Mouse (Mus musculus): Measurements from ENCODE around the gene Pde6c. TPM values are rescaled to one million over a fixed set of nuclear protein-coding genes. Genes with fewer than 3 reads are reported as not detected.

The Pde6c gene
- polyA plus RNA-seq, 1 experiment from 2014 or later, result 0.21 TPM

DNA sequence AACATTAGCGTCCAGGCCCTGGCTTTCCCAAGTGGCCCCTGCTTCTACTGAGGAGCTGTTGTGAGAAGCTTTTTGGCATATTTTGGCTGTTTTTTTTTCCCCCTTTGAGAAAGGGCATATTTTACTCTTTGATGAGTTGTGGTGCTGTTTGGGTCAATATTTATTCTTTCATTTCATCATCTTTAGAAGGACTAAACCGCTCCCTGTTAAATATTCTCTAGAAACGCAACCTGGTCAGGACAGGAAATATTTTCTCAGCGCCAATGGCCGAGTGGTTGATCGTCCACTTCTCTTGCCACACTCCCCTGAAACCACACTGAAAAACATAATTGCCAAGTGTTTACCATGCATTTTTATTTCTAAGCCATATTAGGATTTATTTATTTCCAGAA is 7.4 kb upstream of the Pde6c start, which contains the start of gene Rbp4:
Gene Rbp4 (minus strand): TSS at position 63 of the 392 bp plus-strand sequence.
- peak within 1 kb of the TSS; percentile 79 for H3K4me2 ChIP-seq (ENCODE audit: low read length)
- DNase-seq (no peak), ATAC-seq (ENCODE audit: low FRiP score, low TSS enrichment) (no peak)
- H3K9ac ChIP-seq (replicated peaks; ENCODE audit: low read length), result peak within 1 kb of the TSS; percentile 54
- no peaks in the 10 kb centered on the region for H3K36me3 ChIP-seq (ENCODE audit: control insufficient read depth, insufficient read depth, low read length)
- no peaks in the 10 kb centered on the region for H3K9me3 ChIP-seq (ENCODE audit: control insufficient read depth, low read length)
- no peak within 1 kb of the TSS for H3K27ac ChIP-seq (replicated peaks; ENCODE audit: low read depth, low read length)
- WGBS, result 69% methylated on average over 6 of the region's 6 CpGs
- no peaks in the 10 kb centered on the region for H3K4me1 ChIP-seq (ENCODE audit: control insufficient read depth, insufficient read depth, low read length)
- peaks cover 14% of the 10 kb centered on the region for H3K27me3 ChIP-seq (ENCODE audit: control insufficient read depth, insufficient read depth, low read length)
- peak within 1 kb of the TSS; percentile 53 for H3K4me3 ChIP-seq (replicated peaks; ENCODE audit: low read depth, low read length)

DNA sequence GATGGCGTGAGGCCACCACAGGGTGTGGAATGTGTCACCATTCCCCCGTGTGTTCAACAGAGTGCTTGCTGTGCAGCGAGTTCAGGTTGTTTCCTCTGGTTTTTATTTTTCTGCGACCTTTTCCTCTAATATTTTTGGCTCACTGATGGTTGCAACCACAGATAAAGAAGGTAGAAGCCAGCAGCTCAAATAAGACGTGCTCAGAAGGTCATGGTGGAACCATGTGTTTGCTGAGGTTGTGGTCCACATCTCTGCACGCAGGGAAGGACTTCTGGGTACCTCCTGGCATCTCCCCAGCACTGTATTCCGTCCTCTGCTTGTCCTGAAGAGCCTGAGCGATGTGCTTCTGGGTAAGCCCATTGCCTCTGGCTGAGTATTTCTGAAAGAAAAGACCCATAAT is 5.9 kb upstream of the Pde6c start:
- H3K9me3 ChIP-seq (ENCODE audit: control insufficient read depth, low read length), result no peaks in the 10 kb centered on the region
- DNase-seq (no peak), ATAC-seq (ENCODE audit: low FRiP score, low TSS enrichment) (no peak)
- peaks cover 14% of the 10 kb centered on the region for H3K27me3 ChIP-seq (ENCODE audit: control insufficient read depth, insufficient read depth, low read length)
- H3K4me1 ChIP-seq (ENCODE audit: control insufficient read depth, insufficient read depth, low read length), result no peaks in the 10 kb centered on the region
- 80% methylated on average over 8 of the region's 8 CpGs for WGBS
- H3K27ac ChIP-seq (replicated peaks; ENCODE audit: low read depth, low read length), result no peak overlapping the region
- H3K4me3 ChIP-seq (replicated peaks; ENCODE audit: low read depth, low read length), result no peak overlapping the region
- no peak overlapping the region for H3K4me2 ChIP-seq (ENCODE audit: low read length)
- H3K9ac ChIP-seq (replicated peaks; ENCODE audit: low read length), result no peak overlapping the region
- no peaks in the 10 kb centered on the region for H3K36me3 ChIP-seq (ENCODE audit: control insufficient read depth, insufficient read depth, low read length)

DNA sequence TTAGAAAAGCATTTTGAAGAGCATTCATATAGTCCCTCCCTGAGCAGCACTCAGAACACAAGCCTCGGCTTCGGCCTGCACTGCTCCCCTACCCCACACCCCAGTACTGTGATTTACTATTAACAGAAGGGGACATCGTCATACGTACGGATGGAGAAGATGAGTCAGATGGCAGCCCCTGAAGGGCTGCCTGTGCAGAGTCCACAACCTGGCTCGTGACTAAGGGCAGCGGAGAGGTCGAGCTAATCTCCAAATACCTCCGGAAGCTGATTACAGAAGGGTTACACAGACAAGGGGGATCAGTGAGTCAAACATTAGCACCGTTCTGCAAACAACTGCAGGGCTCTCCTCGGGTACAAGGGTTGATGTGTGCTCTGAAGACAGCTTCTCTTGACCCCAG is 1.4 kb downstream of the Pde6c start:
- no peaks in the 10 kb centered on the region for H3K9me3 ChIP-seq (ENCODE audit: control insufficient read depth, low read length)
- ATAC-seq (ENCODE audit: low FRiP score, low TSS enrichment), result no peak

DNA sequence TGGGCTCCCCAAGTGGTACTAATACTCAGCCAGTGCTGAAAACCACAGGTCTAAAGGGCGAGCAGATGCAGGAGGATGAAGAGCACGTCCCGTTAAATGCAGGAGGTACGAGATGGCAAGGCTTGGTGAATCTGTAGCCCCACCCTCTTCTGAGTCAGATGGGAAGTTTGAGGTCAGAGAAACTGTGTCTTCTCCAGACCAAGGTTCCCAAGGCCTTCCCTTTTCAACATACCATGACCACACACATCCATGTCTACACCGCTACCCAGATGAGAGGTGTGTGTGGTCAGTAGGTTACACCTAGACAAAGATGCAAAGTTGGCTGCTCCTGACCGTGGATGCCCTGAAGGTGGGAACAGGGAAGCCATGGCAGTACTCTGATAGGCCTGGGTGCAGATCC is 2.2 kb downstream of the Pde6c start:
- Histone ChIP-seq H3K27ac (replicated peaks; ENCODE audit: low read depth, low read length) (no peak overlapping the region), H3K4me3 (replicated peaks; ENCODE audit: low read depth, low read length) (no peak overlapping the region), H3K9ac (replicated peaks; ENCODE audit: low read length) (no peak overlapping the region), H3K9me3 (ENCODE audit: control insufficient read depth, low read length) (no peaks in the 10 kb centered on the region), H3K27me3 (ENCODE audit: control insufficient read depth, insufficient read depth, low read length) (no peaks in the 10 kb centered on the region), H3K4me1 (ENCODE audit: control insufficient read depth, insufficient read depth, low read length) (no peaks in the 10 kb centered on the region), H3K4me2 (ENCODE audit: low read length) (no peak overlapping the region), H3K36me3 (ENCODE audit: control insufficient read depth, insufficient read depth, low read length) (no peaks in the 10 kb centered on the region)
- ATAC-seq (ENCODE audit: low FRiP score, low TSS enrichment), result no peak
- 93% methylated on average over 6 of the region's 6 CpGs for WGBS
- no peak for DNase-seq

More for the DNA sequence above, 1.4 kb downstream of the Pde6c start:
- H3K4me2 ChIP-seq (ENCODE audit: low read length), result no peak overlapping the region
- no peak for DNase-seq
- H3K27me3 ChIP-seq (ENCODE audit: control insufficient read depth, insufficient read depth, low read length), result no peaks in the 10 kb centered on the region
- WGBS, result 71% methylated on average over 11 of the region's 11 CpGs
- no peak overlapping the region for H3K4me3 ChIP-seq (replicated peaks; ENCODE audit: low read depth, low read length)
- H3K4me1 ChIP-seq (ENCODE audit: control insufficient read depth, insufficient read depth, low read length), result no peaks in the 10 kb centered on the region
- no peak overlapping the region for H3K27ac ChIP-seq (replicated peaks; ENCODE audit: low read depth, low read length)
- no peak overlapping the region for H3K9ac ChIP-seq (replicated peaks; ENCODE audit: low read length)
- H3K36me3 ChIP-seq (ENCODE audit: control insufficient read depth, insufficient read depth, low read length), result no peaks in the 10 kb centered on the region

DNA sequence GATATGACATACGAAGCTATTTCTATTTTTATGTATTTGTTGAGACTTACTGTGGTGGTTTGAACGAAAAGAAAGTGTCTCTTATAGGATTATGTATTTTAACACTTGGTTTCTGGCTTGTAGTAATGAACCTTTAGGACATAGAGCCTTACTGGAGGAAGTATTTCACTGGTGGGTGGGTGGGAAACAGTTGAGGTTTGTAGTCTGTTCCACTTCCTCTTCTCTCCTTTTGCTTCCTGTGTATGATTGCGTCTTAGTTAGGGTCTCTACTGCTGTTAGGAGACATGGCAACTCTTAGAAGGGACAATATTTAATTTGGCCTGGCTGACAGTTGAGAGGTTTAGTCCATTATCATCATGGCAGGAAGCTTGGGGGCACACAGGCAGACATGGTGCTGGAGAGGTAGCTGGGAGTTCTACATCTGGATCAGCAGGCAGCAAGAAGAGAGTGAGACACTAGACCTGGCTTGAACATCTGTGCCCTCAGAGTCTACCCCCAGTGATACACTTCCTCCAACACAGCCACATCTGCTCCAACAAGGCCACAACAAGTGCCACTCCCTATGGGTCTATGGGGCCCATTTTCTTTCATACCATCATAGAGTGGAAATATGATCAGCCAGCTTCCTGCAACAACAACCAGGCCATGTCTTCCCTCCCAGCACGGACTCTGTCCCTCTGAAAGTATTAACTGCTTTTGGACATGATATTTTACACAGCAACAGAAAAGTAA is 11.1 kb downstream of the Pde6c start:
- no peaks in the 10 kb centered on the region for H3K36me3 ChIP-seq (ENCODE audit: control insufficient read depth, insufficient read depth, low read length)
- no peak for ATAC-seq (ENCODE audit: low FRiP score, low TSS enrichment)
- no peak overlapping the region for H3K27ac ChIP-seq (replicated peaks; ENCODE audit: low read depth, low read length)
- no peak overlapping the region for H3K9ac ChIP-seq (replicated peaks; ENCODE audit: low read length)
- no peak overlapping the region for H3K4me2 ChIP-seq (ENCODE audit: low read length)
- H3K9me3 ChIP-seq (ENCODE audit: control insufficient read depth, low read length), result no peaks in the 10 kb centered on the region
- H3K4me3 ChIP-seq (replicated peaks; ENCODE audit: low read depth, low read length), result no peak overlapping the region
- WGBS, result 79% methylated on average over 4 of the region's 4 CpGs
- H3K27me3 ChIP-seq (ENCODE audit: control insufficient read depth, insufficient read depth, low read length), result no peaks in the 10 kb centered on the region
- H3K4me1 ChIP-seq (ENCODE audit: control insufficient read depth, insufficient read depth, low read length), result no peaks in the 10 kb centered on the region
- no peak for DNase-seq

DNA sequence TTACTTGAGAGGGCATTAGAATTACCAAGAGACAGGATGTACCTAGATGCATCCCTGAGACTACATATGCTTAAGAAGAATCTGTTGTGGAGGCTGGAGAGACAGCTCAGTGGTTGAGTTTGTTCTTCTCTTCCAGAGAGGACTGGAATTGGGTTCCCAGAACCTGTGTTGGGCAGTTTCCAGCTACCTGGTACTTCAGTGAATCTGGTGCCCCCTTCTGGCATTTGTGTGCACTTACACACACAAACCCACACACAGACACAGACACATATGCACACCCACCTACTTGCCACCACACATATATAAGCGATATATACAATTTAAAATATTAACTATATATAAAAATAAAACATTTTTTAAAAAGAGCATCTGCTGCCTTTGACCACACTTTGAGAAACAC is 23.7 kb downstream of the Pde6c start:
- H3K4me2 ChIP-seq (ENCODE audit: low read length), result no peak overlapping the region
- H3K9ac ChIP-seq (replicated peaks; ENCODE audit: low read length), result no peak overlapping the region
- H3K36me3 ChIP-seq (ENCODE audit: control insufficient read depth, insufficient read depth, low read length), result no peaks in the 10 kb centered on the region
- DNase-seq (no peak), ATAC-seq (ENCODE audit: low FRiP score, low TSS enrichment) (no peak)
- no peaks in the 10 kb centered on the region for H3K27me3 ChIP-seq (ENCODE audit: control insufficient read depth, insufficient read depth, low read length)
- no peaks in the 10 kb centered on the region for H3K9me3 ChIP-seq (ENCODE audit: control insufficient read depth, low read length)
- no peak overlapping the region for H3K27ac ChIP-seq (replicated peaks; ENCODE audit: low read depth, low read length)
- WGBS, result 96% methylated on average over 1 of the region's 1 CpGs
- H3K4me3 ChIP-seq (replicated peaks; ENCODE audit: low read depth, low read length), result no peak overlapping the region
- H3K4me1 ChIP-seq (ENCODE audit: control insufficient read depth, insufficient read depth, low read length), result no peaks in the 10 kb centered on the region

DNA sequence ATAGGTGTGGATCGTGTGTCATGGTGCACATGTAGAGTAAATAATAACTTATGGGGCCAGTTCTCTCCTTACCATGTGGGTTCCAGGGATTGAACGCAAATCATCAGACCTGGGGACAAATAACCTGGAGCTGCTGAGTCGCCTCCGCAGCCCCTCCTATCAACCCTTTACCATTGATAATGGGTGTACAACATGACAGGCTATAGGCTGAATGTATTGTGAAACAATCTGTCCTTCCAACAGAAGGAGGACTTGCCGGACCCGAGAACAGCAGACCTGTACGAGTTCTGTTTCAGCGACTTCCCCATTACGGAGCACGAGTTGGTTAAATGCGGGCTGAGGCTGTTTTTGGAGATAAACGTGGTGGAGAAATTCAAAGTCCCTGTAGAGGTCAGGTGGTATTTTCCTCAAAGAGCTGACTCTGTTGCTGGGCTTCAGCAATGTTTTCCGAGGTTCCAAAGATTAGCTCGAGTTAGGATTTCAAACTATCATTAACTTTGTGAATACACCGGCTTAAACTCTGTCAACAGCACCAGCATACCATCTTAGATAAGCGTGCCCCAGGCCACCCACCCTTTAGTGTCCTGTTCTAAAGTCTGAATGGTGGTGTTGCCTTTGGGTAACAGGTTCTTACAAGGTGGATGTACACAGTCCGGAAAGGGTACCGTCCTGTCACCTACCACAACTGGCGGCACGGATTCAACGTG is 29.2 kb downstream of the Pde6c start:
- H3K9me3 ChIP-seq (ENCODE audit: control insufficient read depth, low read length), result no peaks in the 10 kb centered on the region
- no peaks in the 10 kb centered on the region for H3K4me1 ChIP-seq (ENCODE audit: control insufficient read depth, insufficient read depth, low read length)
- no peak overlapping the region for H3K9ac ChIP-seq (replicated peaks; ENCODE audit: low read length)
- no peak overlapping the region for H3K4me2 ChIP-seq (ENCODE audit: low read length)
- no peaks in the 10 kb centered on the region for H3K36me3 ChIP-seq (ENCODE audit: control insufficient read depth, insufficient read depth, low read length)
- 94% methylated on average over 21 of the region's 21 CpGs for WGBS
- ATAC-seq (ENCODE audit: low FRiP score, low TSS enrichment) (no peak), DNase-seq (no peak)
- no peak overlapping the region for H3K4me3 ChIP-seq (replicated peaks; ENCODE audit: low read depth, low read length)
- no peak overlapping the region for H3K27ac ChIP-seq (replicated peaks; ENCODE audit: low read depth, low read length)
- H3K27me3 ChIP-seq (ENCODE audit: control insufficient read depth, insufficient read depth, low read length), result no peaks in the 10 kb centered on the region

DNA sequence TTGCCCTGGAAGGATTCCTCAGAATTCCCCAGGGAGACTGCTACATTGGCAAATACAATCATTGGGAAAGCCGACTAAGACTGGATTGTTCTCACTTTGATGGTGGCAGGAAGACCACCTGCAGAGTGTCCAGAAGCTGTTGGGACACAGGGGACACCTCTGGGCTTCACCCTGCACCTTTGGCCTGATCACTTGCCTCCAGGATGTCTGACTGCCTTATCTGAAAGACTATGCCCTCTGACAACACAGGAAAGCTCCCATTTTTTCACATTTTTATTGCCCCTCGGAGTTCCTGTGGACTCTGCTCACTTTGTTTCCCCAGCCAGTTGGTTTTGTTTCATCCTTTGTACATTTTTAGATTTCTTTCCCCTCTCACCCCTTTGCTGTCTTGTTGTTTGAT is 32.1 kb downstream of the Pde6c start:
- DNase-seq (no peak), ATAC-seq (ENCODE audit: low FRiP score, low TSS enrichment) (no peak)
- H3K4me3 ChIP-seq (replicated peaks; ENCODE audit: low read depth, low read length), result no peak overlapping the region
- H3K27me3 ChIP-seq (ENCODE audit: control insufficient read depth, insufficient read depth, low read length), result no peaks in the 10 kb centered on the region
- H3K27ac ChIP-seq (replicated peaks; ENCODE audit: low read depth, low read length), result no peak overlapping the region
- H3K9me3 ChIP-seq (ENCODE audit: control insufficient read depth, low read length), result no peaks in the 10 kb centered on the region
- H3K4me1 ChIP-seq (ENCODE audit: control insufficient read depth, insufficient read depth, low read length), result no peaks in the 10 kb centered on the region
- no peaks in the 10 kb centered on the region for H3K36me3 ChIP-seq (ENCODE audit: control insufficient read depth, insufficient read depth, low read length)
- 67% methylated on average over 2 of the region's 2 CpGs for WGBS
- H3K9ac ChIP-seq (replicated peaks; ENCODE audit: low read length), result no peak overlapping the region
- H3K4me2 ChIP-seq (ENCODE audit: low read length), result no peak overlapping the region

DNA sequence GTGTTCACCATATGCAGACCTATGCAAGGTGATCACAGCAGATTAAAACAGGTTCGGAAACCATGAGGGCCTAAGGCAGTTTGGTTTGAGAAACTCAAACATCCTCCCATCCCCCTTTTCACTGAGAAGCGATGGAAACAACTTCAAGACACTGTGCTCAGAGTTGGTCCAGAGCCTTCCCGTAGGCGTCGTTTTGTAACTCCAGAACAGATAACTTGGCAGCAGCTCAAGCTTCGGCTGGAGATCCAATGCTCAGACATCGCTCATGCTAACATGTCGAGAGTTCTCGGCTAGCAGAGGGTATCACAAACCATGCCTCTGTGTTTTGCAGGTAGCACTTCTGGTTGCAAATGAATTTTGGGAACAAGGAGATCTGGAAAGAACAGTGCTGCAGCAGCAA is 47.1 kb downstream of the Pde6c start:
- H3K27me3 ChIP-seq (ENCODE audit: control insufficient read depth, insufficient read depth, low read length), result no peaks in the 10 kb centered on the region
- no peak overlapping the region for H3K4me3 ChIP-seq (replicated peaks; ENCODE audit: low read depth, low read length)
- DNase-seq (no peak), ATAC-seq (ENCODE audit: low FRiP score, low TSS enrichment) (no peak)
- H3K36me3 ChIP-seq (ENCODE audit: control insufficient read depth, insufficient read depth, low read length), result no peaks in the 10 kb centered on the region
- H3K4me1 ChIP-seq (ENCODE audit: control insufficient read depth, insufficient read depth, low read length), result no peaks in the 10 kb centered on the region
- WGBS, result 95% methylated on average over 9 of the region's 9 CpGs
- no peaks in the 10 kb centered on the region for H3K9me3 ChIP-seq (ENCODE audit: control insufficient read depth, low read length)
- H3K4me2 ChIP-seq (ENCODE audit: low read length), result no peak overlapping the region
- no peak overlapping the region for H3K9ac ChIP-seq (replicated peaks; ENCODE audit: low read length)
- no peak overlapping the region for H3K27ac ChIP-seq (replicated peaks; ENCODE audit: low read depth, low read length)
